Mouse (Mus musculus) splenic B cell, adult 2 months (primary cell): Measurements from ENCODE around the gene Lamc1.
A peak's percentile ranks its signal among the peaks of the same experiment; 100 is the strongest.
"Not testable (repeated sequence)": the region's sequence is repeated elsewhere in the genome, so short reads cannot be mapped to it uniquely, and the experiment has no call there.

Experiments
- DNase-seq: peaks from one replicate; pipeline ENCODE4 v3.0.0-alpha.2; 2011; ENCODE audit warnings: low read depth, low spot score
- H3K27me3 ChIP-seq: 2 replicates; pipeline ENCODE4 v1.6.1; 2012; ENCODE audit warnings: mild to moderate bottlenecking, low read length, moderate library complexity, mixed read lengths; ENCODE audit not compliant: control insufficient read depth, poor library complexity, insufficient read depth, severe bottlenecking
- H3K36me3 ChIP-seq: 2 replicates; pipeline ENCODE4 v1.6.1; 2012; ENCODE audit warnings: mild to moderate bottlenecking, low read length, moderate library complexity, mixed read lengths; ENCODE audit not compliant: control insufficient read depth, poor library complexity, insufficient read depth, severe bottlenecking

The Lamc1 gene

DNA sequence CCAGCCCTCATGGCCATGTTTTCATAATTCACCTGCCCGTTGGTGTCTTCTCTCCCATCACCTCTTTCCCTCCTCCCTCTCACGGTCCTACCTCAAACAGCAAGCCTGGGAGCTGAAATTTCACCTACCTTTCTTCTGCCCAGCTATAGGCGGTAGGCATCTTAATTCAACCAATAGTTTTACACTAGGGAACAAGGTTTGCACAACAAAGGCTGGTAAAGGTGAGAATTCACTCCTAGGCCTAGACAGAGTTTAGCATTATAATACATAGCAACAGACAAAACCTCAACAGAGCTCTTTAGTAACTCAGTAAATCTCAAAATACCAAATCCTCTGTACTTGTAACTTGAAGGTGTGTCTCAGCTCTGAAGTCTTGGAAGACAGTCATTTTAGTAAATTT lies 15.1 kb upstream of the Lamc1 start:
- no peak for DNase-seq
- Histone ChIP-seq H3K27me3 (no peaks in the 10 kb centered on the region), H3K36me3 (no peaks in the 10 kb centered on the region)

- DNase-seq = no peak
- H3K27me3 ChIP-seq = no peaks in the 10 kb centered on the region
- H3K36me3 ChIP-seq = no peaks in the 10 kb centered on the region
Observed at GRCm38 (mm10) chr1:153347040-153347439, 14.5 kb upstream of the Lamc1 start.

DNA sequence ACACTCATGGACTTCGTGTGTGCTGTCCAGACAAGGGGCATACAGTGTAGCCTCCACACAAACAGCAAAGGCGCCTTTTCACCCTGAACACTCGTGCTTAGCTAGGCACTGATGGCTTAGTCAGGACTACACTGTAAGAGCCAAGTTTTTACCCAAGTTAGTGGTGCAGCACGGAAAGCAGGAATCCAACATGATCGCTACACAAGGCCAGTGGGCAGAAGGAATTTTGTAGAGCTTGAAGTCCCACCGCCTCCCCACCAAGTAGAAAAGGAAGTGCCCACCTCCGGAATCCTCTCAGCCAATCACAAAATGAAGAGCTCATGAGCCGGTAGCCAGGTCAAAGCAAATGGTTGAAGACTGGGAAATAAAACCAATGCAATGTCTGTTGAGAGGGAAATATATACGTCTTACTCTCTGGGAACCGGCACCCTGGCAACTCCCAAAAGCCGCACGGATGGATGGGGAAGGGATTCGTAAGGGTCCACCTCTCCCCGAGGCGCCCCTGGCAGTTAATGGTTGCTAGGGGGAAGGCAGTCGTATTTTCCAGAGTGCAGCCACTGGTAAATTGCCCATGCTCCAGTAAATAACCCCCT lies 13.2 kb upstream of the Lamc1 start:
- no peak for DNase-seq
- Histone ChIP-seq H3K27me3 (no peaks in the 10 kb centered on the region), H3K36me3 (no peaks in the 10 kb centered on the region)

- Histone ChIP-seq H3K36me3 (no peaks in the 10 kb centered on the region), H3K27me3 (no peaks in the 10 kb centered on the region)
- no peak for DNase-seq
Observed at GRCm38 (mm10) chr1:153345002-153345401, 12.4 kb upstream of the Lamc1 start.

DNA sequence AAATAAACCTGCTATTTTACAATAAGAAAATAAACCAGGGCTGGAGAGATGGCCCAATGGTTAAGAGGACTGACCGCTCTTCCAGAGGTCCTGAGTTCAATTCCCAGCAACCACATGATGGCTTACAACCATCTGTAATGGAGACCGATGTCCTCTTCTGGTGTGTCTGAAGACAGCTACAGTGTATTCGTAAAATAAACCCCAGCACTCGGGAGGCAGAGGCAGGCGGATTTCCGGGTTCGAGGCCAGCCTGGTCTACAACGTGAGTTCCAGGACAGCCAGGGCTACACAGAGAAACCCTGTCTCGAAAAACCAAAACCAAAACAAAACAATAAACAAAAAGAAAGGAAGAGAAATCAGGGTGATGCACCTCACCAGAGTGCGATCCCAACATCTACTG lies 2.9 kb upstream of the Lamc1 start:
- not testable (repeated sequence) for H3K27me3 ChIP-seq, DNase-seq, H3K36me3 ChIP-seq

- Histone ChIP-seq H3K36me3 (no peaks in the 10 kb centered on the region), H3K27me3 (no peaks in the 10 kb centered on the region)
- peak; percentile 63 for DNase-seq
Observed at GRCm38 (mm10) chr1:153333296-153334121, 923 bp upstream of the Lamc1 start.

GRCm38 (mm10) chr1:153331796-153332443 lies 666 bp downstream of the Lamc1 start:
- no peaks in the 10 kb centered on the region for H3K27me3 ChIP-seq
- no peaks in the 10 kb centered on the region for H3K36me3 ChIP-seq
- peak; percentile 83 for DNase-seq

DNA sequence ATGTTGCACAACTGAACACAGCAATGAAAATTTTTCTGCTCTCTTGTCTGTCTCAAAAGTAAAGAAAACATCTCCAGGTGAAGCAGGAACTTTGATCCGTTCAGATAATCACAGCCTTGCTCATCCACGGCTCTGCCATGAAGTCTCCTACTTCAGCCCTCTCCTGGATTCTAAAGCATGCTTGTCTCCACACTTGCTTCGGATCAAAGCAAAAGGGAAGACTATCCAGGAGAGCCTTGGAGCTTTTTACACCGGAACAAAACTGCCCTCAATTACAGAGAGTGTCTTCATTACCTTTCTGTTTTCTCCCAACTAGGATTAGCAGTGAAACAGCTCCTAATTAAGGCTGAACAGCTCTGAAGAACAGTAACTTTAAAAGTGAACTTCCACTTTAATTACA lies 1.4 kb downstream of the Lamc1 start:
- DNase-seq = no peak
- Histone ChIP-seq H3K36me3 (no peaks in the 10 kb centered on the region), H3K27me3 (no peaks in the 10 kb centered on the region)

DNA sequence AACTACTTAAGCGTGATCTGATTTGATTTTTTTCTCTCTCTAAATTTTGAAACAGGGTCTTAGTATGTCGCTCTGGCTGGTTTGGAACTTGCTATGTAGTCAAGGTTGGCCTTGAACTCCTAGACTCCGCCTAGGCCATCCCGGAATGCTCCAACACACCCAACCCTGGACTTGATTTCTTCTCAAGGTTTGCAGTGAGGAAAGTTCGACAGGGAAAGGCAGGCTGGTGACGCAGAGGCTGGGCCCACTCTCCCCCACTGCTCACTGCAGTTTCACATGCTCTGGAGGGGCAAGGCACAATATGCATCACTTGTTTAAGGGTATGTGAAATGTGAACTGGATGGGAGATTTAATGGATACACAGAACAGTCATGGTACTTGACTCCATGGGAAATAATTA lies 3.3 kb downstream of the Lamc1 start:
- Histone ChIP-seq H3K36me3 (0 out of 2 replicates have a peak, but pooled peaks cover 2% of the 10 kb centered on the region), H3K27me3 (no peaks in the 10 kb centered on the region)
- DNase-seq = no peak

DNA sequence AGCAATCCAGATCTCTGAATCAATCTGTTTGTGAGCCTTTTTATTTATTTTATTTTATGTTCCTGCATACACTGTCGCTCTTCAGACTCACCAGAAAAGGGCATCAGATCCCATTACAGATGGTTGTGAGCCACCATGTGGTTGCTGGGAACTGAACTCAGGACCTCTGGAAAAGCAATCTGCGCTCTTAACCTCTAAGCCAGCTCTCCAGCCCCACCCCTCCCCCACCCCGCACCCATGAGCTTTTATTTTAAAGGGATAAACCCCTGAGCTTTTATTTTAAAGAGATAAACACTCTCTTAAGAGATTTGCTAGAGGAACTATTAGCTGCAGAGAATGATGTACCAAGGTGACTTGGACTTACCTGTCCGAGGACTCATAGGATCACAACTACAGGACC lies 5.5 kb downstream of the Lamc1 start:
- H3K27me3 ChIP-seq = no peaks in the 10 kb centered on the region
- DNase-seq = no peak
- 0 out of 2 replicates have a peak, but pooled peaks cover 2% of the 10 kb centered on the region for H3K36me3 ChIP-seq

- no peak for DNase-seq
- no peaks in the 10 kb centered on the region for H3K27me3 ChIP-seq
- 0 out of 2 replicates have a peak, but pooled peaks cover 2% of the 10 kb centered on the region for H3K36me3 ChIP-seq
Observed at GRCm38 (mm10) chr1:153326226-153326625, 6.4 kb downstream of the Lamc1 start.

- 0 out of 2 replicates have a peak, but pooled peaks cover 2% of the 10 kb centered on the region for H3K36me3 ChIP-seq
- H3K27me3 ChIP-seq = no peaks in the 10 kb centered on the region
- no peak for DNase-seq
Observed at GRCm38 (mm10) chr1:153321404-153321803, 11.2 kb downstream of the Lamc1 start.

DNA sequence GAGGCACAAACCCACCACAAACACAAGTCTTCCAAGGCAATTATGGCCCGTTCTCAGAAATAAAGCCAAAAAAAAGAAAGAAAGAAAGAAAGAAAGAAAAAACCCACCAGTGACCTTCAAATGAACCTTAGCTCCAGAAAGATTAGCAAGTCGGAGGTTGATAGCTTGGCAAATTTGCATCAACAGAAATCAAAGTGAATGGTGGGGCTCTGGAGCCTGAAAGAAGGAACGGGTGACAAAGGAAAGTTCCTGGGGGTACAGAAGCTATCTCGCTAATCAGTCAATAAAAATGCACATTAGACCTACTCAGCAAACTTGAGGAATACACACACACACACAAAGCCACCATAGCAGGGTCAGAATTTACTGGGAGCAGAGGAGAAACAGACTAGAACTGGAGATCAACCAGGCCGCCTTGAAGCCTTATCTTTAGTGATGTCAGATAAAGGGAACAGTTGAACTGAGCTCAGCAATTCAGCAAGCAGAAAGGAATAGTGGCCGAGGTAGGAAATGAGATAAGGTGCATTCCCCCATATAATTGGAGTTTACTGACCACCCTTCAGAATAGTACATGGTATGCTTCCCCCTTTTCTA lies 11.9 kb downstream of the Lamc1 start:
- no peak for DNase-seq
- H3K27me3 ChIP-seq = no peaks in the 10 kb centered on the region
- 0 out of 2 replicates have a peak, but pooled peaks cover 2% of the 10 kb centered on the region for H3K36me3 ChIP-seq

GRCm38 (mm10) chr1:153320121-153320520 lies 12.5 kb downstream of the Lamc1 start:
- H3K36me3 ChIP-seq = no peaks in the 10 kb centered on the region
- H3K27me3 ChIP-seq = no peaks in the 10 kb centered on the region
- DNase-seq = no peak

- H3K36me3 ChIP-seq = no peaks in the 10 kb centered on the region
- no peak for DNase-seq
- no peaks in the 10 kb centered on the region for H3K27me3 ChIP-seq
Observed at GRCm38 (mm10) chr1:153318741-153319140, 13.8 kb downstream of the Lamc1 start.
